Mouse (Mus musculus) heart, postnatal 14 days (tissue): ENCODE data around the gene Arl5a. TPM values are rescaled to one million over a fixed set of nuclear protein-coding genes. Genes with fewer than 3 reads are reported as not detected.

Source experiments
- DNase-seq, 2 experiments: peaks; one replicate each; pipeline ENCODE4 v3.0.0; 2021 to 2022
- intact Hi-C: fragments of 180-260 bp; cut with DNase I; formaldehyde crosslinking; loops from one replicate; pipeline ENCODE4 v1.15.1; 2025
- total RNA-seq, 2 experiments: library from RNA; stranded (reverse); gene quantifications; 2 replicates each; pipeline ENCODE4 v1.2.3; 2021

Gene Arl5a
- total RNA-seq, 2 experiments from 2014 or later = 33.6 to 36.4 TPM

DNA sequence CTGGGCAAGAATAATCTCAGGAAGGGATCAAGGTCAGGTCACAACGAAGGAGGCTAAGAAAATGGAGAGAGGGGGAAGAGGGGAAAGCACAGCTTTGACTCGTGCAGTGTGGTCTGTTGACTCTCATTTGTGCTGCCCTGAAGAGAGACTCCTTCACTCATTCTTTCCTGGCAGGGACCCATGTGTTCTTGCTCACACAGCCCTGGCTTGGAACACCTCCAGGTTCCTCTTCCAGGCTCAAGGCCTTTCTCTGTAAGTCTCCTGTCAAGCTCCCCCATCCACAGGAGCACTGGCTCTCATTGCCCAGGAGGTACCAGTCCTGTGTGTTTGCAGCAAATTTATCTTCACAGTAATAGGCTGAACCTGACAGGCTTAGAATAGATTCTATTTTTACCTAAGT lies 53.6 kb downstream of the Arl5a start:
- peak; percentile 43 to 56 for DNase-seq
- intact Hi-C loops = no loop called here

DNA sequence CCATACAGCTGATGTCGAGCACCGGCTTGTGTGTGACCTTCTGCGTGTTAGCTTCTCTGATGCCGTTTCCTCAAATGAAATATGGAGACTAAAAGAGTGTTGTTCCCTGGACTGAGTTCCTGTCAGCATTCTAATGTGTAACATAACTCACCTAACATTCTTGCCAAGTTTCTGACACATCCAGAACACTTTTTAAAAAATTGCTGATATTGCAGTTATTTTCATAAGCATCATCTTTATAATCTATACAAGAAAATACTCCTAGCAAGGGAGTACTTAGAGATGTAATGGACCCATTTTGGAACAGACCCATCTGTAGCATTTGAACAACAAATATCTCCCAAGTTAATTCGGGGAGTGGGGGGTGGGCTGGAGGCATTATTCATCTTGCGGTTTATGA lies 55.1 kb downstream of the Arl5a start:
- intact Hi-C loops = no loop called here
- no peak for DNase-seq

DNA sequence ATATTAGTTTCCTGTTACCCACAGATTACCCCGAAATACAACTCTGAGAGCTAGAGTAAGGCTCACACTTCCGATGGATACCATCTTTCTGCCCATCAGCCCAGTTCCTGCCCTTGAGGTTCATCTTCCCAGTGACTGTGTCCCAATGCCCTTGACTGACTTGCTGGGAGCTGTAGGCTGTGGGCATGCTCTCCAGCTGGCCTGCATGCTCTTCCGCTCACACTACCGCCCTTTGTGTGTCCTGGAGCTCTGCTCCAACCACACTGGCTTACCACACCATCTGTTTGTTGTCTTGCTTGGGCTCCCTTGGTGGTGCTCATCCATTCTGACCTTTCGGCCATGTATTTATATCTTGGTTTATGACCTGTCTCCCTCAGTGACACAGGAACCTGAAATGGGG lies 57.0 kb downstream of the Arl5a start:
- intact Hi-C loops = no loop called here
- DNase-seq = no peak

DNA sequence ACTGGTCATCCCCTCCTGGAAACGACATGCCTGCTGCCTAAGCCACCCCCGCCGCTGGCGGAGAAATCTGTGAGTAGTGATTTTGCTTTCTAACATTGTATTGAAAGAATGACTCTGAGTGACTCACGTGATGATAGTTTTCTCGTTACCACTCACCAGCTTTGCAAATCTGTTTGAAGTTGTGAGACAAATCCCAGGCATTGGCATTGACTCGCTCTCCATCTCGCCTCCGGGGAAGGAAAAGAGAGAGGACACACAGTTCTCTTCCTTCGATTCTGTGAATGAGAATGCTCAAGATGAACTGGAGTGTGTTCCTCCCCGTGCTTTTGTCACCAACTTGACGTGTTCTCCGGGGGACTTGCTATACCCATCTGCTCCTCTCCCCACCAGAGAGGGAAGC lies 57.5 kb downstream of the Arl5a start:
- intact Hi-C loops = no loop called here
- DNase-seq = no peak

- DNase-seq = no peak
- intact Hi-C loops = no loop called here
Observed at GRCm38 (mm10) chr2:52361086-52361485, 63.6 kb downstream of the Arl5a start.

DNA sequence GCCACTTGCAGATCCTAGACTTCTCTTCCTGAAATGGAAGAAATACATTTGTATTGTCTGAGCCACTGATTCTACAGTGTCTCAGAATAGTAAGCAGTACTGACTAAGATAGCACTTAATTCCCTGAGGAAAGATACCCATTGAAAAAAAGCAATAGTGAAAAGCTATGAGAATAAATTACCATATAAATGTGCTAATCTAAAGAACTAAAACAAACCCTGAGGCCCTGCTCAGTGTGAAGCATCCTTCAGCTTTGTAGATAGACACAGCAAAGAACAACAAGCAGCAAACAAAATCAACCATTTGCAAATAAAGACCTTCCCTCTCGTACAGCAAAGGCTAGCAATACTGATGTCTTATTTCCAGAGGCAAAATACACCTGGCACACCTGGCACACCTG lies 65.0 kb downstream of the Arl5a start:
- intact Hi-C loops = no loop called here
- DNase-seq = no peak

DNA sequence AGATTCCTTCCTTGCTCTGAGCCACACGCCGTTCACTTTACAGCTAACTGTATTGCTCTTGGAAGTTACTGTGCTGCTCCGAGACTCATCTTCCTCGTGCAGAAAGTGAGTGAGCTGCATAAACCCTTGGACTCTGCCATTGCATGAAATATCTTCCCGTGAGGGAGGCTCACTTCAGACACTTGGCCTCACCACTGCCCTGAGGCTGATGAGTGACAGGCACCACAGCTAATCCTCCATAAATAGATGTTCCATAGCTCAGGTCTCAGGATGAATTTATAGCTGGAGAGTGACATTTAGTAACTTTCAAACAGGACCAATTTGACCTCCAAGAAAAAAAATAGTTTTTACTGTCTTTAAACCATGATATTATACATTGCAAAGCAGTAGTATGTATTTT lies 66.5 kb downstream of the Arl5a start:
- DNase-seq = no peak
- intact Hi-C loops = no loop called here

- intact Hi-C loops = no loop called here
- no peak for DNase-seq
Observed at GRCm38 (mm10) chr2:52351029-52351428, 73.7 kb downstream of the Arl5a start.

Other genes with a start within 250 kb of the Arl5a start
- gene Neb, start 46.4 kb downstream of the Arl5a start, total RNA-seq = 1 to 10 TPM; 2.5 to 2.8 TPM